Mouse (Mus musculus) MEL (cell line): ENCODE data around the gene Rnf157.

Experiments used
- CHD1 ChIP-seq: IDR thresholded peaks from 2 replicates; pipeline ENCODE4 v1.6.1; 2012; ENCODE audit warnings: low read depth, mild to moderate bottlenecking, inconsistent platforms, low read length, improper control_type of control experiment
- CTCF ChIP-seq, 3 experiments: IDR thresholded peaks in 2 of 3; conservative IDR thresholded peaks in 1 of 3; 2 replicates each; pipeline ENCODE4 v1.5.1; 2011 to 2012; ENCODE audit warnings: low read length in 3 of 3, low read depth in 2 of 3, mild to moderate bottlenecking in 2 of 3, improper control_type of control experiment in 1 of 3, inconsistent platforms in 1 of 3, mixed read lengths in 1 of 3, moderate library complexity in 1 of 3; ENCODE audit not compliant: control insufficient read depth in 1 of 3, insufficient read depth in 1 of 3, poor library complexity in 1 of 3, severe bottlenecking in 1 of 3
- EP300 ChIP-seq, 2 experiments: IDR thresholded peaks; 2 replicates each; pipeline ENCODE4 v1.6.1; 2011; ENCODE audit warnings: improper control_type of control experiment in 2 of 2, low read length in 2 of 2, low read depth in 1 of 2, mild to moderate bottlenecking in 1 of 2
- MAX ChIP-seq: IDR thresholded peaks from 2 replicates; pipeline ENCODE4 v1.6.1; 2011; ENCODE audit warnings: low read length, improper control_type of control experiment
- POLR2A ChIP-seq, 2 experiments: IDR thresholded peaks; 2 replicates each; pipeline ENCODE4 v1.6.1; 2011 to 2012; ENCODE audit warnings: low read length in 2 of 2, mild to moderate bottlenecking in 2 of 2, control low read depth in 1 of 2, improper control_type of control experiment in 1 of 2, low read depth in 1 of 2, moderate library complexity in 1 of 2; ENCODE audit not compliant: control insufficient read depth in 1 of 2, insufficient read depth in 1 of 2, poor library complexity in 1 of 2
- POLR2AphosphoS2 ChIP-seq: IDR thresholded peaks from 2 replicates; pipeline ENCODE4 v1.6.1; 2011; ENCODE audit warnings: low read length, improper control_type of control experiment
- RCOR1 ChIP-seq: IDR thresholded peaks from 2 replicates; pipeline ENCODE4 v1.6.1; 2012; ENCODE audit warnings: low read depth, mild to moderate bottlenecking, inconsistent platforms, low read length, improper control_type of control experiment
- USF2 ChIP-seq, 2 experiments: IDR thresholded peaks; 2 replicates each; pipeline ENCODE4 v1.6.1; 2011 to 2012; ENCODE audit warnings: improper control_type of control experiment in 2 of 2, low read length in 2 of 2, borderline replicate concordance in 1 of 2, inconsistent platforms in 1 of 2, low read depth in 1 of 2, mild to moderate bottlenecking in 1 of 2; ENCODE audit not compliant: insufficient read depth in 1 of 2

DNA sequence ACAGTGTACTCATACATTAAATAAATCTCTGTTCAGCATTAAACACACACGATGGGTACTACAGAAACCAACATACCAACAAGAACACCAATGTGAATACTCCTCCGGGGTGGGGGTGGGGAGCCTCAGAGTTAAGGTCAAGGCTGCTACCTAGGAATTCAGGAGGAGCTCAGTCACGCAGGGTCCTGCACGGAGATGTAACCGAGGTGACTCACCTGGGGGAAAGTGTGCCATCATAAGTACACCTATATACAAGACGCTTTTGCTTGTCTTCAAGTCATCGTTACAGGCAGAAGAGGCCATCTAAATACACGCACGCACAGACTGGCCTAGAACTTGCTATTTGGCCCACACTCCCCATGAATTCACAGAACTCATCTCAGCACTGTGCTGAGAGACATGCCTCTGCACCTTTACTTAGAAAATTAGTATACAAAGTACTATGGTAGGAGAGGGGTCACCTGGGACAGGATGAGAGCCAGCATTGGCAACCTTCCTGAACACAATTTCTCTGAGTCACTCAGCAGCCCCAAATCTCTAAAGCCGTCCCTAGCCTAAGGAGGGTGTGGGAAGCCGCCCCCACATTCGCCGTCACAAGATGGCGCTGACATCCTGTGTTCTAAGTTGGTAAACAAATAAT lies 23.9 kb downstream of the Rnf157 start:
- TF ChIP-seq POLR2A (IDR thresholded peaks at IDR 0.05; ENCODE audit: control insufficient read depth in 1 of 2, insufficient read depth in 1 of 2, low read depth in 1 of 2, low read length in 2 of 2, poor library complexity in 1 of 2) (no peak), CTCF (IDR thresholded peaks at IDR 0.05 in 2 of 3, conservative IDR thresholded peaks at IDR 0.05 in 1 of 3; ENCODE audit: control insufficient read depth in 1 of 3, insufficient read depth in 1 of 3, low read depth in 2 of 3, low read length in 3 of 3, poor library complexity in 1 of 3, severe bottlenecking in 1 of 3) (no peak), RCOR1 (no peak), MAX (no peak), EP300 (IDR thresholded peaks at IDR 0.05; ENCODE audit: low read depth in 1 of 2, low read length in 2 of 2) (no peak), POLR2AphosphoS2 (no peak), CHD1 (no peak), USF2 (IDR thresholded peaks at IDR 0.05; ENCODE audit: borderline replicate concordance in 1 of 2, insufficient read depth in 1 of 2, low read depth in 1 of 2, low read length in 2 of 2) (no peak)
